Mouse (Mus musculus): Measurements from ENCODE around the gene Cenpf. TPM values are rescaled to one million over a fixed set of nuclear protein-coding genes. Genes with fewer than 3 reads are reported as not detected.

Gene Cenpf
- polyA plus RNA-seq, 1 experiment = 3.7 TPM

DNA sequence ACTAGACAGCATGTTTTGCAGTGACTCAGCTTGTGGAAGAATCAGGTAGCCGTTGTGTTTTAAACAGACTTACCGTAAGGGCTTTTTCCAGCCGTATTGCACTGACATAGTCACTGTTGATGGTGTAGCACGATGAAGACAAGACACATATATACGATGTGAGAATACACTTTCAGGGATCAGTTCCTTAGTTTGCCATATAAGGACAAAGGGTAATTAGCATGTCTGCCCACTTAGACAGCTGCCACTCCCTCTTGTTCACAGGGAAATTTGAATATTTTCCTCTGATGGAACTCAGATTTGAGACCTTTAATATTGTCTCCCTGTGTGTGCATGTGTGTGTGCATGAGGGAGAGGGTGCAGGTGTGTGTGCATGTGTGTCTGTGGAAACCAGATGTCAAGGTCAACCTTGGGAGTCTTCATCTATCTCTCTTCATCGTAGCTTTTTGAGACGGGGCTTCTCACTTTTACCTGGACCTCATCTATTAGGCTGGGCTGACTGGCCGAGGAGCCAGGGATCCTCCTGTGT is 82.2 kb downstream of the Cenpf start:
- H3K36me3 ChIP-seq (ENCODE audit: control insufficient read depth) = no peaks in the 10 kb centered on the region
- TF ChIP-seq TAL1 (IDR thresholded peaks at IDR 0.05; ENCODE audit: low read length) (no peak), GATA1 (IDR thresholded peaks at IDR 0.05; ENCODE audit: low read length) (no peak)
- H3K9me3 ChIP-seq (ENCODE audit: control insufficient read depth, low read length) = no peaks in the 10 kb centered on the region
- no peaks in the 10 kb centered on the region for H3K27me3 ChIP-seq (ENCODE audit: control insufficient read depth)
- no peaks in the 10 kb centered on the region for H3K4me1 ChIP-seq (ENCODE audit: control insufficient read depth)
- no peak overlapping the region for H3K4me3 ChIP-seq (replicated peaks)

DNA sequence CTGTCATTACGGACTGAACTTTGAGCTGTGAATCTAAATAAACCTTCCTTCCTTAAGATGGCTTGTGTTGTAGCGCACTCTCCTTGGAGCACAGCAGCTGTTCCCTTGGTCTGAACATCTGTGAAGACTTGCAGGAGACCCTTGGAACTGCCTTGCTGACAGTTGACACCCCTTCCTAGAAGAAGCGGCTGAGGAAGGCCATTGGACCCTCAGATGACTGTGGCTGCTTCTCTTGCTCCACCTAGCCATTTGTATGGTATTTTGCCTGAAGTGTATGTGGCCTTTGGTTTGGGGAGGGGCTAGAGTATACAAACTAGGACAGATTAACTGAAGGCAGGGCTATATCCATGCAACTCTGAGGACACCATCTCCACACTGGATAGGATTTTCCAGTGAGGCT is 90.8 kb downstream of the Cenpf start:
- no peaks in the 10 kb centered on the region for H3K27me3 ChIP-seq (ENCODE audit: control insufficient read depth)
- no peak overlapping the region for H3K4me3 ChIP-seq (replicated peaks)
- H3K4me1 ChIP-seq (ENCODE audit: control insufficient read depth) = no peaks in the 10 kb centered on the region
- H3K36me3 ChIP-seq (ENCODE audit: control insufficient read depth) = no peaks in the 10 kb centered on the region
- TF ChIP-seq GATA1 (IDR thresholded peaks at IDR 0.05; ENCODE audit: low read length) (no peak), TAL1 (IDR thresholded peaks at IDR 0.05; ENCODE audit: low read length) (no peak)
- H3K9me3 ChIP-seq (ENCODE audit: control insufficient read depth, low read length) = no peaks in the 10 kb centered on the region

Other genes starting within 250 kb of the Cenpf start
- 0.01 TPM in 1 of 2 replicates, not detected in the other for gene Ptpn14, start 40.2 kb upstream of the Cenpf start, polyA plus RNA-seq (2012)
- 0.21 and 0.27 TPM in 2 replicates for gene Smyd2, start 234.3 kb upstream of the Cenpf start, polyA plus RNA-seq (2012)